Mouse (Mus musculus) C2C12 (cell line): Measurements from ENCODE around the gene Map9.
"Not testable (repeated sequence)": the region's sequence is repeated elsewhere in the genome, so short reads cannot be mapped to it uniquely, and the experiment has no call there.

Experiments
- CEBPB ChIP-seq: IDR thresholded peaks from one replicate; pipeline ENCODE4 v1.6.1; 2011; ENCODE audit warnings: low read depth, mild to moderate bottlenecking, control low read depth, moderate library complexity
- CTCF ChIP-seq: IDR thresholded peaks from one replicate; pipeline ENCODE4 v1.5.1; 2011; ENCODE audit not compliant: control insufficient read depth, insufficient read depth, insufficient read length
- FOSL1 ChIP-seq: IDR thresholded peaks from one replicate; pipeline ENCODE4 v1.8.0; 2011; ENCODE audit warnings: mild to moderate bottlenecking, low read length; ENCODE audit not compliant: poor library complexity, insufficient read depth, severe bottlenecking
- MAX ChIP-seq: IDR thresholded peaks from one replicate; pipeline ENCODE4 v1.6.1; 2011; ENCODE audit warnings: mild to moderate bottlenecking, control low read depth
- MYOD1 ChIP-seq: IDR thresholded peaks from one replicate; pipeline ENCODE4 v1.6.1; 2011; ENCODE audit warnings: low read depth; ENCODE audit not compliant: control insufficient read depth, insufficient read length
- MYOG ChIP-seq: IDR thresholded peaks from one replicate; pipeline ENCODE4 v1.6.1; 2011; ENCODE audit not compliant: control insufficient read depth, insufficient read length; ENCODE audit errors: extremely low read depth
- USF1 ChIP-seq: IDR thresholded peaks from one replicate; pipeline ENCODE4 v1.6.1; 2011; ENCODE audit warnings: low read depth, mild to moderate bottlenecking, control low read depth, moderate library complexity

DNA sequence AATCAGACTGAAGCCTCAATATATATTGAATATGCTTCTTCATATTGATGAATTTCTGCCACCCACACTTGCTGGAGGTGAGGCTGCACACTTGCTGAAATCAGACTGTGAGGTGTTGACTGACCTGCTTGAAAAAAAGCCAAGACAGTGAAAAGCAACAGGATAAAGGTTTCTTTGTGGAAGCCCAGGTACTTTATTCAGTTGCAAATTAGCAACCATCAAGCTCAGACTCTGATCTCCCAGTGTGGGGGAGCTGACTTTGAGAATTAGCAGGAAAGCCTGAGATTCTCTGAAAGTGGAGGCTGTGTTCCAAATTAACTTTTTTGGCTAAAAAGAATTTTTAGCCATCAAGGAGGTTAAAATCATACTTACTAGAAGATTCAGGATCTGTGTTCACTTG, 83.8 kb downstream of the Map9 start:
- not testable (repeated sequence) for TF ChIP-seq CTCF, CEBPB, MAX, USF1, MYOG, FOSL1, MYOD1
